ENCODE assay signal across 17 mouse cellular contexts in the genomic region with DNA sequence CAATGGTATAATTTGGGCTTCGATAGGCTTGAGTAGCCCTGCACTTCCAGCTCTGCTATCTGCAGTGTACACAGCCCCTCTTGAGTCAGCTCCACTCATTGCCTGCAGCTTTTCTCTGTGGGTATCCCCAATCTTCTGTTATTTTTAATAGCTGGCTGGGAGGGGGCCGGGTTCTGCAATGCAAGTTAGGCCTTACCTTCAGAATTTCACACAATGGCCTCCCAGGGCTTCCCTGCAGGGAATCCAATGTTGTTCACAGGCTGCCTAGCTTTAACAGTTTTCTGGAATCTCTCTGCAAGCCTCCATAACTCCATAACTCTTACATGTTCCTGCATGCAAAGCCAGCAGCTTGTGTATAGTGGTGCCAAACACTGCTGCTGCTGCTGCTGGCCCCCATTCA.
"Had no signal": no experiment of that assay in that cellular context is flagged by ENCODE, and none has a peak within 500 bp of the region (broad histone marks: within the 10 kb centered on the region; RNA-seq: fewer than 3 reads in every experiment).

No protein-coding gene starts in this region.

- H3K27me3 ChIP-seq: liver, embryonic 15.5 days; lung, embryonic 15.5 days; megakaryocyte, embryonic 14.5 days; midbrain, embryonic 12.5 days; midbrain, embryonic 15.5 days; stomach, embryonic 15.5 days had no signal

- DNase-seq: liver, postnatal 0 days; lung, adult 2 months; lung, postnatal 14 days; lung, postnatal 36 days; right cerebral cortex, postnatal 14 days; thymus, adult 2 months; thymus, postnatal 25 days; thymus, postnatal 4 days had no signal

- H3K4me2 ChIP-seq: liver, embryonic 15.5 days; lung, embryonic 15.5 days; midbrain, embryonic 12.5 days; midbrain, embryonic 15.5 days; stomach, embryonic 15.5 days had no signal

- ATAC-seq: liver, postnatal 0 days; lung, postnatal 0 days; midbrain, embryonic 15.5 days had no signal

- H3K9me3 ChIP-seq: liver, embryonic 15.5 days; lung, embryonic 15.5 days; megakaryocyte, embryonic 14.5 days; midbrain, embryonic 12.5 days; midbrain, embryonic 15.5 days; stomach, embryonic 15.5 days had no signal

- H3K9ac ChIP-seq: liver, embryonic 15.5 days; liver, postnatal 0 days; lung, embryonic 15.5 days; midbrain, embryonic 12.5 days; midbrain, embryonic 15.5 days; stomach, embryonic 15.5 days had no signal

- H3K27ac ChIP-seq: liver, embryonic 15.5 days; lung, embryonic 15.5 days; macrophage; midbrain, embryonic 12.5 days; midbrain, embryonic 15.5 days; stomach, embryonic 15.5 days; stomach, postnatal 0 days had no signal

- H3K4me3 ChIP-seq: liver, embryonic 15.5 days; lung, embryonic 15.5 days; megakaryocyte, embryonic 14.5 days; midbrain, embryonic 12.5 days; midbrain, embryonic 15.5 days; stomach, embryonic 15.5 days had no signal

- H3K36me3 ChIP-seq: liver, embryonic 15.5 days; lung, embryonic 15.5 days; midbrain, embryonic 12.5 days; midbrain, embryonic 15.5 days; stomach, embryonic 15.5 days had no signal

- H3K4me1 ChIP-seq: liver, embryonic 15.5 days; lung, embryonic 15.5 days; megakaryocyte, embryonic 14.5 days; midbrain, embryonic 15.5 days; stomach, embryonic 15.5 days had no signal
